Mouse (Mus musculus) left cerebral cortex, adult 2 months (tissue): ENCODE measurements at regions not wholly inside any gene's neighbourhood (a gene's known extent, or its start where the extent isn't known, plus 50 kb on each side); places are given as distances from the start of the nearest gene placed in this dataset.

ENCODE experiments used
- DNase-seq, 2 experiments: peaks; one replicate each; pipeline ENCODE4 v3.0.0; 2021 to 2022; ENCODE audit warnings: low spot score in 2 of 2, mixed read lengths in 1 of 2; ENCODE audit errors: extremely low spot score in 1 of 2
- H3K27ac ChIP-seq: fragments of 200-600 bp; 2 replicates; pipeline ENCODE4 v1.8.1; 2022
- H3K4me3 ChIP-seq: fragments of 200-600 bp; 2 replicates; pipeline ENCODE4 v1.8.1; 2022
- CTCF ChIP-seq: fragments of 200-600 bp; IDR thresholded peaks from 2 replicates; pipeline ENCODE4 v1.8.1; 2022; ENCODE audit warnings: antibody characterized with exemption, mild to moderate bottlenecking, moderate library complexity
- intact Hi-C: fragments of 180-260 bp; cut with DNase I; formaldehyde crosslinking; loops from one replicate; pipeline ENCODE4 v1.15.1; 2025

DNA sequence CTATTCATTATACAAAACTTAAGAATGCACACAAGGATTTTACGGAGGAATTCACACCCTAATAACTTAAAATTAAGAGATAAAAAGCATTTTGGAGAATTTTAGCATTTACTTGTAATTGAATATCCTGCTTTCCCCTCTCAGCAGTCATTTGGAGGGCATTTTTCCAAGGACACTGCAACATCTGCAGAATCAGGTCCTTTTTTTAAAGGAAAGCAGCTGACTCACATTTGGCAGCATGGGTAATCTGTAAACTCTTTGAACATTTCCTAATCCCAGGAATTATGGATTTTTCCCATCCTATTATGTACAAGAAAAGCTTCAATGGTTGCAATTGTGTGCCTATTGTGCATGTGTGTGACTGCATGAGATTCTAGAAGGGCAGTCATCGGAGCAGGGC, 112.0 kb downstream of the Gm19410 start:
- DNase-seq = no peak
- intact Hi-C loops = no loop called here
- TF ChIP-seq CTCF = no peak
- no peak overlapping the region for H3K27ac ChIP-seq
- H3K4me3 ChIP-seq = no peak overlapping the region

DNA sequence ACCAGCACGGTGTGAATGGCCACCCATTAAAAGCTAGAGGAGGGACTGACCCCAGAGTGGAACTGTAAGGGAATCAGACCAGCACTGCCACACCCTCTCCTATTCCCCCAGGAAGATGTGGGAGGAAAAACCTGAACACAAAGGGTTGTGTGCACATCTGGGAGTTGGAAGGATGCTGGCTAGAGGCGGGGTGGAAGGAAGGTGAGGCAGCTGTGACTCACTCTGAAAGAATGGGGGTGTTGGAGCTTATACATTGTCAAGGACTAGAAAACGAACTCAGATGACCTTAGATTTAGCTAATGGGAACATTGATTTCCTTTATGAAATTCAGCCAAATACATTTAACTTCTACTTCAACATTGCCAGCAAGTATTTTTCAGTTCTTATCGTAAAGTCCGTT, 116.2 kb downstream of the Gm19410 start:
- no peak for DNase-seq
- intact Hi-C loops = loop anchor here (5.0 kb wide), 2 partner anchors 135 to 215 kb away; no protein-coding TSS in a partner anchor
- no peak overlapping the region for H3K27ac ChIP-seq
- no peak for TF ChIP-seq CTCF
- H3K4me3 ChIP-seq = no peak overlapping the region

- Histone ChIP-seq H3K4me3 (no peak overlapping the region), H3K27ac (no peak overlapping the region)
- TF ChIP-seq CTCF = no peak
- no peak for DNase-seq
- intact Hi-C loops = loop anchor here (5.0 kb wide), 2 partner anchors 134 to 214 kb away; no protein-coding TSS in a partner anchor
Observed at GRCm38 (mm10) chr8:35882638-35883455, 117.3 kb downstream of the Gm19410 start.

- no peak for DNase-seq
- no peak for TF ChIP-seq CTCF
- intact Hi-C loops = loop anchor here (5.0 kb wide), 2 partner anchors 134 to 214 kb away; no protein-coding TSS in a partner anchor
- Histone ChIP-seq H3K27ac (no peak overlapping the region), H3K4me3 (no peak overlapping the region)
Observed at GRCm38 (mm10) chr8:35883456-35883780, 117.8 kb downstream of the Gm19410 start.

- H3K27ac ChIP-seq = no peak overlapping the region
- TF ChIP-seq CTCF = no peak
- no peak overlapping the region for H3K4me3 ChIP-seq
- DNase-seq = no peak
- intact Hi-C loops = loop anchor here (5.0 kb wide), 2 partner anchors 133 to 213 kb away; no protein-coding TSS in a partner anchor
Observed at GRCm38 (mm10) chr8:35884545-35884944, 119.0 kb downstream of the Gm19410 start.

- intact Hi-C loops = no loop called here
- TF ChIP-seq CTCF = no peak
- DNase-seq = no peak
- Histone ChIP-seq H3K4me3 (no peak overlapping the region), H3K27ac (no peak overlapping the region)
Observed at GRCm38 (mm10) chr8:35890083-35890482, 124.5 kb downstream of the Gm19410 start.

DNA sequence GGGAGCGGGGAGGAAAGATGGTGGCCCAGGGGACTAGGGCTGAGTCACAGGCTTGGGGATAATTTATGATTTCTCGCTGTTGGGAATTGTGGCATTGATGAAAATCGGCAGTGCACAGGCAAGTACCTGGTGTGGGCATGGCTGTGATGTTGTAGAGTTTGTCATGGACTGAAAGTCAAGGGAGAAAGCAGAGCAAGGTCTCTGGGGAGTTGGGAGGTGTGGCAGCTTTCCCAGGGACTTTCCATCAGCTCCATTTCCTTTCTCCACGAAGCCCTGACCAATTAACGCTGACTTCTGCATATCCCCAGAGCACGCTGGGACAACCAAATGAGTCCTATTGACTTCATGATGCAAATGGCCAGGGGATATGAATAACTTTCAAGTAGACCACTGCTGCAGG, 126.2 kb downstream of the Gm19410 start:
- intact Hi-C loops = no loop called here
- no peak for DNase-seq
- no peak for TF ChIP-seq CTCF
- Histone ChIP-seq H3K27ac (no peak overlapping the region), H3K4me3 (no peak overlapping the region)

GRCm38 (mm10) chr8:35898493-35898892, 132.9 kb downstream of the Gm19410 start:
- no peak overlapping the region for H3K4me3 ChIP-seq
- H3K27ac ChIP-seq = no peak overlapping the region
- intact Hi-C loops = no loop called here
- no peak for TF ChIP-seq CTCF
- no peak for DNase-seq

DNA sequence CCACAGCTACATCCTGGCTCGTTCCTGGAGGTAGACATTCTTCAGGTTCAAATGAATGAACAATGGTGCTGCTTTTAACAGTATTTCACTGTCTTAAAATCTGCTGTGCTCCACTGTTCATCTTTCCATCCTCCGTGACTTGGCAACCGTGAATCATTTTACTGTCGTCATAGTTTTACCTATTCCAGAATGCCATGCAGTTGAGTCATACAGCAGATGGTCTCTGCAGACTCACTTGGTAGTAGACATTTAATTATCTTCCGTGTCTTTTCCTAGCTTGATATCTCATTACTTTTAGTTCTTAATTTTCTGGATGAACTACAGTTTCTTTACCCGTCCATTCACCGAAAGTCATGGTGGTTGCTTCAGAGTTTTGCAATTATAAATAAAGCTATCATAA, 135.9 kb downstream of the Gm19410 start:
- TF ChIP-seq CTCF = no peak
- H3K27ac ChIP-seq = peak overlapping the region; percentile 58
- no peak overlapping the region for H3K4me3 ChIP-seq
- intact Hi-C loops = loop anchor here (1.0 kb wide), 1 partner anchor 32 kb away; no protein-coding TSS in a partner anchor
- DNase-seq = peak; percentile 19 to 32

- no peak overlapping the region for H3K27ac ChIP-seq
- H3K4me3 ChIP-seq = no peak overlapping the region
- no peak for TF ChIP-seq CTCF
- intact Hi-C loops = no loop called here
- DNase-seq = no peak
Observed at GRCm38 (mm10) chr8:35904711-35905450, 139.3 kb downstream of the Gm19410 start.

DNA sequence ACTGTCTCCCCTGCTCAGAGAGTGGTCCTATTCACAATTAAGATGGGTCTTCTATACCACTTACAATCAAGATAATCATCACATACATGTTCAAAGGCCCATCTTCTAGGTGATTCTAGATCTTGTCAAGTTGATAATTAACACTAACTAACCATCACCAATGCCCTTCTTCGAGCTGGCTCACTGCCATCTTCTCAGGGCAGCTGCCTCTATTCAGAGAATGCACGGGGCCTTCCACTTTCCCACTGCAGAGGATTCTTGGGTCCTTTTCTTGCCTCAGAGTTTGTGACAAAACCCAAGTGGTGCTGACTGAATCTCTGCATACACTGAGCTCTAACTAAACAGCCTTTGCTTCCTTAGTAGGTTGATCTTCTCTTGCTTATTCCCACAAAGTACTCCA, 142.4 kb downstream of the Gm19410 start:
- Histone ChIP-seq H3K27ac (no peak overlapping the region), H3K4me3 (no peak overlapping the region)
- no peak for DNase-seq
- TF ChIP-seq CTCF = no peak
- intact Hi-C loops = no loop called here

- intact Hi-C loops = no loop called here
- Histone ChIP-seq H3K4me3 (no peak overlapping the region), H3K27ac (no peak overlapping the region)
- DNase-seq = no peak
- no peak for TF ChIP-seq CTCF
Observed at GRCm38 (mm10) chr8:35912264-35912663, 146.7 kb downstream of the Gm19410 start.
